Mouse (Mus musculus): Measurements from ENCODE around the gene Msh6.

DNA sequence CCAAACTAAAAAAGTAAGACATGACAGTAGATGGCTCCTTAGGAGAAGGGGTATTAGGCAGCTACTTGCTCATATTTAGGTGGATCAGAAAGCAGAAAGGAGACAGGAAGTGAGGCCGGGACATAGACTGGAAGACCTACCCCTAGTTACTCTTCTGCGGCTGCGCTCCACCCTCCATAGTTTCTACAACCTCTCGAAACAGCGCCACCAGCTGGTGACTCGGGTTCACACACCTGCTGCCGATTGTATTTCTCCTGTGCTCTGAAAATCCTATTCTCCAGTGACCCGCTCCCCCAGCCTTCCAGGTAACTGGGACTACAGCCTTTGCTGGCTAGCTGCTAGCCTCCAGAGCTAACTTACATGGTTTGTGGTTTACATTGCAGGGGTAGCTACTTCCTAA is 16.6 kb upstream of the Msh6 start:
- TF ChIP-seq EP300 (optimal IDR thresholded peaks at IDR 0.05) (no peak), CTCF (IDR thresholded peaks at IDR 0.05; ENCODE audit: low read depth) (peak; percentile 33)
